Mouse (Mus musculus) ES-Bruce4 (cell line): Measurements from ENCODE around the gene Il1f10. TPM values are rescaled to one million over a fixed set of nuclear protein-coding genes. Genes with fewer than 3 reads are reported as not detected.

Source experiments
- H3K27ac ChIP-seq: 2 replicates; pipeline ENCODE4 v1.5.1; 2012; ENCODE audit warnings: low read length, inconsistent platforms; ENCODE audit not compliant: insufficient read depth
- H3K27me3 ChIP-seq: 2 replicates; pipeline ENCODE4 v1.6.1; 2012; ENCODE audit warnings: mild to moderate bottlenecking, low read length, inconsistent platforms; ENCODE audit not compliant: control insufficient read depth, poor library complexity, insufficient read depth, severe bottlenecking
- H3K36me3 ChIP-seq: 2 replicates; pipeline ENCODE4 v1.6.1; 2012; ENCODE audit warnings: inconsistent platforms, mild to moderate bottlenecking, low read length, moderate library complexity; ENCODE audit not compliant: control insufficient read depth, poor library complexity, insufficient read depth, severe bottlenecking
- H3K4me1 ChIP-seq: one replicate; pipeline ENCODE4 v1.8.1; 2011; ENCODE audit warnings: low read length; ENCODE audit not compliant: control insufficient read depth, insufficient read depth
- H3K4me3 ChIP-seq: 2 replicates; pipeline ENCODE4 v1.5.1; 2011; ENCODE audit warnings: low read depth, mild to moderate bottlenecking, low read length
- H3K9ac ChIP-seq: 2 replicates; pipeline ENCODE4 v1.6.1; 2012; ENCODE audit warnings: low read depth, mild to moderate bottlenecking, inconsistent platforms; ENCODE audit not compliant: poor library complexity, severe bottlenecking
- H3K9me3 ChIP-seq: replicated peaks from 2 replicates; pipeline ENCODE4 v1.6.1; 2012; ENCODE audit warnings: mild to moderate bottlenecking, low read length, inconsistent platforms; ENCODE audit not compliant: control insufficient read depth, poor library complexity, insufficient read depth, severe bottlenecking
- CTCF ChIP-seq: IDR thresholded peaks from one replicate; pipeline ENCODE4 v1.8.1; 2011; ENCODE audit warnings: low read depth, low read length
- EP300 ChIP-seq: IDR thresholded peaks from 2 replicates; pipeline ENCODE4 v1.6.1; 2011; ENCODE audit warnings: low read depth, low read length; ENCODE audit not compliant: insufficient read depth
- POLR2A ChIP-seq: IDR thresholded peaks from one replicate; pipeline ENCODE4 v1.8.1; 2011; ENCODE audit warnings: low read length; ENCODE audit not compliant: insufficient read depth
- polyA plus RNA-seq: library from polyadenylated mRNA; stranded (reverse); fragments of >200 nt; gene quantifications from 2 replicates; pipeline ENCODE4 v1.2.4, GENCODE M21; 2011; ENCODE audit warnings: low read depth; ENCODE audit not compliant: missing spikeins, insufficient read depth, insufficient read length

The Il1f10 gene
- polyA plus RNA-seq, 1 experiment, result not detected

GRCm38 (mm10) chr2:24296837-24297236 lies 5.8 kb downstream of the Il1f10 start:
- H3K27me3 ChIP-seq, result no peaks in the 10 kb centered on the region
- no peak overlapping the region for H3K27ac ChIP-seq
- TF ChIP-seq CTCF, result peak; percentile 15
- TF ChIP-seq EP300, result no peak
- no peak overlapping the region for H3K9ac ChIP-seq
- H3K36me3 ChIP-seq, result no peaks in the 10 kb centered on the region
- H3K4me3 ChIP-seq, result no peak overlapping the region
- no peaks in the 10 kb centered on the region for H3K4me1 ChIP-seq
- H3K9me3 ChIP-seq, result no peaks in the 10 kb centered on the region

- Histone ChIP-seq H3K4me3 (no peak overlapping the region), H3K27me3 (no peaks in the 10 kb centered on the region; the same call in 1 of the 2 replicates), H3K4me1 (no peaks in the 10 kb centered on the region), H3K9me3 (no peaks in the 10 kb centered on the region), H3K27ac (no peak overlapping the region), H3K9ac (no peak overlapping the region), H3K36me3 (no peaks in the 10 kb centered on the region)
- no peak for TF ChIP-seq CTCF
- TF ChIP-seq EP300, result no peak
- TF ChIP-seq POLR2A, result no peak
Measured at GRCm38 (mm10) chr2:24311302-24312001, 20.5 kb downstream of the Il1f10 start.

- Histone ChIP-seq H3K4me1 (no peaks in the 10 kb centered on the region), H3K36me3 (no peaks in the 10 kb centered on the region), H3K9ac (no peak overlapping the region), H3K27ac (no peak overlapping the region), H3K27me3 (no peaks in the 10 kb centered on the region; the same call in 1 of the 2 replicates), H3K9me3 (0 out of 2 replicates have a peak, but pooled peaks cover 2% of the 10 kb centered on the region), H3K4me3 (no peak overlapping the region)
- TF ChIP-seq POLR2A (no peak), CTCF (no peak), EP300 (no peak)
Measured at GRCm38 (mm10) chr2:24316919-24317318, 25.9 kb downstream of the Il1f10 start.

DNA sequence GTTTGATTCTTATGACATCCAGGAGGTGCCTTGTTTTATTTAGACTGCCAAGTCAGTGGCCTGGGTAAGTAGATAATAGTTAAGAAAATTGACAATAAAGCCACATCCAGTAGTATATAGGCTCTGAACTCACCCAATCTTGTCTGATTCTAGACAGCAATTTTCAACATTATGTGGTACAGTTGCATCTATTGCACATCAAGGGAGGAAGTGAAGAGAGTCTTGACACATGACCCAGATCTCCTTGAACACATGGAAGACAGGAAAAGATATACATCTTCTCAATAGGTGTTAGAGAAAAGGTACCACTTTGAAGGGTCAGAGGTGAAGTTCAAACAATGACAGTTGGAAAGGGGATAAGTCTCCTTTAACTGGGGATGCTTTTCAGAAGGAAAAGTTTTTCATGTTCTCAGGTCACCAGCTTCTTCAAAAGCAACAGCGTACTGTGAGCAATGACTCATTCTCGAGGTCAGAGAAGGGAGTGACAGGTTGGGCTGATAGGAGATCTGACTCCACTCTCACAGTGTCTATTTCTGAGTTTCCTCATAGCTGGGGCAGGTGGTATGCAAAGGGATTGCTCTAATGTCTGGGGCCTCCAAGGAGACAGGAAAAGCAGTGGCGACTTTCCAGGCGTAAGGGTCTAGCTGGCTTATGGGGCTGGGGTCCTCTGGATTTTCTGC lies 27.1 kb downstream of the Il1f10 start:
- 0 out of 2 replicates have a peak, but pooled peaks cover 2% of the 10 kb centered on the region for H3K9me3 ChIP-seq
- H3K27me3 ChIP-seq, result no peaks in the 10 kb centered on the region
- H3K36me3 ChIP-seq, result no peaks in the 10 kb centered on the region
- TF ChIP-seq CTCF, result no peak
- no peak for TF ChIP-seq EP300
- TF ChIP-seq POLR2A, result no peak
- H3K9ac ChIP-seq, result no peak overlapping the region
- H3K27ac ChIP-seq, result no peak overlapping the region
- H3K4me3 ChIP-seq, result no peak overlapping the region
- no peaks in the 10 kb centered on the region for H3K4me1 ChIP-seq

- Histone ChIP-seq H3K4me1 (no peaks in the 10 kb centered on the region), H3K27ac (no peak overlapping the region), H3K4me3 (no peak overlapping the region), H3K27me3 (no peaks in the 10 kb centered on the region), H3K9me3 (no peaks in the 10 kb centered on the region), H3K36me3 (no peaks in the 10 kb centered on the region), H3K9ac (no peak overlapping the region)
- TF ChIP-seq CTCF (no peak), POLR2A (no peak), EP300 (no peak)
Measured at GRCm38 (mm10) chr2:24335333-24335732, 44.3 kb downstream of the Il1f10 start.

GRCm38 (mm10) chr2:24336545-24336944 lies 45.5 kb downstream of the Il1f10 start, which contains the start of gene Il1rn:
Gene Il1rn, plus strand, starts transcription at chr2:24336853.
- H3K27me3 ChIP-seq, result no peaks in the 10 kb centered on the region
- H3K9ac ChIP-seq, result no peak within 1 kb of the TSS
- no peaks in the 10 kb centered on the region for H3K9me3 ChIP-seq
- H3K36me3 ChIP-seq, result no peaks in the 10 kb centered on the region
- no peak within 1 kb of the TSS for H3K4me3 ChIP-seq
- no peak within 1 kb of the TSS for H3K27ac ChIP-seq
- no peaks in the 10 kb centered on the region for H3K4me1 ChIP-seq
- TF ChIP-seq EP300 (no peak), POLR2A (no peak)
